Mouse (Mus musculus) lung, postnatal 0 days (tissue): Measurements from ENCODE around the gene Wdr25. TPM values are rescaled to one million over a fixed set of nuclear protein-coding genes. Genes with fewer than 3 reads are reported as not detected.

Source experiments
- ATAC-seq: fragments of 200-750 bp; cut with Nextera tagmentation; 2 replicates; pipeline ENCODE4 v1.8.0; 2017; ENCODE audit warnings: moderate library complexity
- DNase-seq: peaks from one replicate; pipeline ENCODE4 v3.0.0-alpha.2; 2016; ENCODE audit warnings: low spot score
- H3K27ac ChIP-seq: fragments of 300-500 bp; sonication (generic); 2 replicates; pipeline ENCODE4 v1.5.1; 2014; ENCODE audit warnings: antibody characterized with exemption, mild to moderate bottlenecking, low read length, mixed read lengths
- H3K27me3 ChIP-seq: fragments of 300-500 bp; sonication (generic); replicated peaks from 2 replicates; pipeline ENCODE4 v1.6.1; 2014; ENCODE audit warnings: low read length, mixed read lengths; ENCODE audit not compliant: insufficient read depth
- H3K36me3 ChIP-seq: fragments of 300-500 bp; sonication (generic); 2 replicates; pipeline ENCODE4 v1.6.1; 2014; ENCODE audit warnings: low read length, mixed read lengths; ENCODE audit not compliant: insufficient read depth
- H3K4me1 ChIP-seq: fragments of 300-500 bp; sonication (generic); 2 replicates; pipeline ENCODE4 v1.6.1; 2014; ENCODE audit warnings: antibody characterized with exemption, low read depth, low read length, mixed read lengths; ENCODE audit not compliant: insufficient read depth
- H3K4me2 ChIP-seq: fragments of 300-500 bp; sonication (generic); replicated peaks from 2 replicates; pipeline ENCODE4 v1.6.1; 2014; ENCODE audit warnings: low read depth, mild to moderate bottlenecking, low read length, moderate library complexity, mixed read lengths
- H3K4me3 ChIP-seq: fragments of 300-500 bp; sonication (generic); 2 replicates; pipeline ENCODE4 v1.5.1; 2014; ENCODE audit warnings: low read depth, low read length
- H3K9ac ChIP-seq: fragments of 300-500 bp; sonication (generic); replicated peaks from 2 replicates; pipeline ENCODE4 v1.6.1; 2014; ENCODE audit warnings: low read depth, mild to moderate bottlenecking
- H3K9me3 ChIP-seq: fragments of 300-500 bp; sonication (generic); 2 replicates; pipeline ENCODE4 v1.6.1; 2016; ENCODE audit warnings: low read length, mixed read lengths
- CTCF ChIP-seq: IDR thresholded peaks from 2 replicates; pipeline ENCODE4 v1.5.1; 2016; ENCODE audit warnings: antibody characterized with exemption, mild to moderate bottlenecking
- EP300 ChIP-seq: IDR thresholded peaks from 2 replicates; pipeline ENCODE4 v1.6.1; 2016; ENCODE audit warnings: antibody characterized with exemption, mild to moderate bottlenecking, control low read depth
- WGBS: fragments of 180-500 bp; shearing (Covaris S2); extraction: QIAGEN DNeasy Blood & Tissue Kit; methylation state at CpG from one replicate; pipeline ENCODE4 v1.1.7; 2014; 5-methylcytosine and 5-hydroxymethylcytosine counted together
- polyA plus RNA-seq: library from polyadenylated mRNA; unstranded; fragments of >200 nt; fragmentation: Nextera tagmentation; extraction: Ambion mirVana; gene quantifications from 2 replicates; pipeline ENCODE4 v1.2.1, GENCODE M21; 2015

Gene Wdr25
- polyA plus RNA-seq, 1 experiment from 2014 or later: 4.8 TPM

DNA sequence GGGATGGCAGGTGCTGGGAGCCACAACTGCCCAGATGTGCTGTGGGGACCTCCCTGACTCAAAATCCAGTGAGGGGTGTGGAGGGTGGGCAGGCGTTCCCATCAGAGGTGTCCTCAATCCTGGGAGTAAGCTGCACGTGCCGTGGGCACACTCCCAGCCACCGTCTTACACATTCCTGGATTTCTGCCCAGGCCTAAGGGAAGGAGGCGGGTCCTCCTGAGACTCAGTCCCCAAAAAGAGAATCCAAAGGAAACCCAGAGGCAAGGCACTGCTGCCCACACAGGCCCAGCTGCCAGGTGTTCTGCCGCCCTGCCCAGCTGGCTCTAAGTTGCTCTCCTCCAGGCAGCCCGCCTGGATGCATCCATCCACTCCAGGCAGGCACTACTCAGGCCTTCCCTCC lies 145.9 kb downstream of the Wdr25 start:
- Histone ChIP-seq H3K9ac (no peak overlapping the region), H3K36me3 (no peaks in the 10 kb centered on the region), H3K9me3 (no peaks in the 10 kb centered on the region), H3K27ac (no peak overlapping the region), H3K4me1 (no peaks in the 10 kb centered on the region), H3K4me3 (no peak overlapping the region), H3K4me2 (no peak overlapping the region), H3K27me3 (no peaks in the 10 kb centered on the region)
- no peak for TF ChIP-seq EP300
- WGBS: 33% methylated on average over 6 of the region's 7 CpGs
- ATAC-seq (no peak), DNase-seq (no peak)

DNA sequence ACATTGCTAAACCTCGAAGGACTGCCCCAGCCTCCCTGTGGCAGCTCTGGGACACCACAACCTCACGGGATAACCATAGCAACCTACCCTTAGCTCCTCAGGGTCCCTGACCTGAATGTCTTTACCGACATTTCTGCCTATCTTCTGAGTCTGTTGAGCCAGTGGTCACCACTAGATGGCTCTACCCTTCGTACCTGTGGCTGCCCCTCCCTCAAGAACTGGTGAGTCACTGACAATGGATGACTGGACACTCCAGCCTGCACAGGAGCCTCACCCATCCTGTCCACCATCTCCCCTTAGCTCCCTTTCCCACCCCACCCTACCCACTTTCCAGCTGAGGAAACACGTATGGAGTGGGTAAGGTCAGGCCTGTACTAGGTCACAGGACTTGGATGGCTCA lies 151.1 kb downstream of the Wdr25 start:
- Histone ChIP-seq H3K27me3 (no peaks in the 10 kb centered on the region), H3K27ac (no peak overlapping the region), H3K4me2 (no peak overlapping the region), H3K4me1 (no peaks in the 10 kb centered on the region), H3K9ac (no peak overlapping the region), H3K36me3 (no peaks in the 10 kb centered on the region), H3K9me3 (no peaks in the 10 kb centered on the region), H3K4me3 (no peak overlapping the region)
- ATAC-seq: peak; percentile 66
- WGBS: 26% methylated on average over 5 of the region's 5 CpGs
- peak; percentile 37 for DNase-seq
- TF ChIP-seq EP300 (no peak), CTCF (peak; percentile 62)

DNA sequence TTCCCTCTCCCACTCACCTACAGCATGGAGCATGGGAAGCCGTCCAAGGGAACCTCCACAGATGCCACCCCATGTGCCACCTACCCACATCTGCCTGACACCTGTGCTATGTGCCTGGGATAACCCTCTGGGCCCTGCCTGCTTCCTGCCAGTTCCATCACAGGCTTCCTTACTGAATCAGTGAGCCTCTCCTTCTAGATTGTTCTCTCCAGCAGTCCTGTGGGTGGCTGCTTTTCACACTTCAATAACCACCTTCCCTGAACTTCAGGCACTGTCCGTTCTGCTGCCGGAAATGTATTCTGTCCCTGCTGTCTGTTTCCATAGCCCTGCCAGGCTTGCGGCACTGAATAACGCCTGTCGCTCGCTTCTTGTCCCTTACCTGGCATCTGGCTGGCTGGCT lies 152.2 kb downstream of the Wdr25 start:
- no peak overlapping the region for H3K4me2 ChIP-seq
- H3K4me1 ChIP-seq: no peaks in the 10 kb centered on the region
- H3K9ac ChIP-seq: no peak overlapping the region
- no peak overlapping the region for H3K27ac ChIP-seq
- no peak overlapping the region for H3K4me3 ChIP-seq
- ATAC-seq: no peak
- TF ChIP-seq EP300: no peak
- TF ChIP-seq CTCF: no peak
- 73% methylated on average over 7 of the region's 7 CpGs for WGBS
- H3K9me3 ChIP-seq: no peaks in the 10 kb centered on the region
- H3K27me3 ChIP-seq: no peaks in the 10 kb centered on the region
- DNase-seq: no peak
- H3K36me3 ChIP-seq: no peaks in the 10 kb centered on the region

DNA sequence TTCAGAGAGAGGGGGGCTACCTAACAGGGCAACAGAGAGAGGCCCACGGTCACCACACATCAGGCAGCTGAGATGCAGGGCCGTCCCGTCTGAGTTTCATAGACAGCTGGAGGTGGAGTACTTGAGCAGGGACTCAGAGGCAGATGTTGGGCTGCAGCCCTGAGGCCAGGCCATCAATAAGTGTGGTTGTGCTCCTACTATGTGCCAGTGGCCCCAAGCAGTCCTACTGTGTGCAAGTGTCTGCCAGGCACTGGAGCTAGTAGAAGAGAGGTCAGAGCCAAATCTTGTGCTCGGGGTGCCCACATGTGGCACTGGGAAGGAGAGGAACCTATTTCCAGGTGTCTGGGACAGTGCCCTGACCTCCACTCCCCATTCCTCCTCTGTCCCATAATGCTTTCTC lies 156.5 kb downstream of the Wdr25 start:
- 82% methylated on average over 4 of the region's 4 CpGs for WGBS

DNA sequence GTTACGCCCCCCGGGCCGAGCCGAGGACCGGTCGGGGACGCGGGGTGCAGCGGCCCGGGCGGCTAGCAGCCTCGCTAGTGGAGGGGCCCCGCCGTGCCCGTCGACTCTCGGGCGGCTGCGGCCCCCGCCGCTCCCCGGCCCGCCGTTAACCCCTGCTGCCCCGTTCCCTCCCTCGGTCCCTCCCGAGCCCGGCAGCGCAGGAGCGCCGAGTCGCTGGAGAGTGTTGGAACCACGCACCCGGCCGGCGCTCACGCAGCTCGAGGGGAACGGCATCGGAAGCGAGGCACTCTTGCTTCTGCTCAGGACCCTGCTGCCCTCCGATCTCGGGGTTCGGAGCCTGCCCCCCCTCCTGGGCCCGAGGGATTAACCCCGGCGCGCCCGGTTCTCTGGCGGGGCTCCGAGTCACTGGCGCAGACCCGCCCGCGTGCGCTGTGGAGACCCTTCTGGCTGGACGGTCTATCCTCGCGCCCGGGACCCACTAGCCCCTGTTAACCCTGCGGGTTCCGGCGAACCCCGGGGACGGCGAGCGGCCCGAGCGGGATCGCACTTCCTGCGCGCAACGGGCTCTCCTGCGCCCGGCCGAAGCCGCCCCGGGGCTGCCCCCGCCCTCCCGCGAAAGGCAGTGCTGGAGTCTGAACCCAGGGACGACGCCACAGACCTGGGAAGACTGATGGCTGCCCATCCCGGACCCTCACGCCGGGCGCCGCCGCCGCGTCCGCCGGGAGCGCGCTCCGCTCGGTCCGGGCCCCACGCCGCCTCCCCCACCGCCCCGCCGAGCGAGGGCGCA lies 159.8 kb downstream of the Wdr25 start:
- H3K36me3 ChIP-seq: no peaks in the 10 kb centered on the region
- H3K27ac ChIP-seq: no peak overlapping the region
- peak overlapping the region; percentile 46 for H3K4me3 ChIP-seq
- 0 out of 2 replicates have a peak, but pooled peaks cover 3% of the 10 kb centered on the region for H3K4me1 ChIP-seq
- under 1% methylated on average over 60 of the region's 105 CpGs for WGBS
- peak overlapping the region; percentile 91 for H3K4me2 ChIP-seq
- H3K9ac ChIP-seq: peak overlapping the region; percentile 19; the same call in 1 of the 2 replicates
- peaks cover 37% of the 10 kb centered on the region for H3K27me3 ChIP-seq
- H3K9me3 ChIP-seq: no peaks in the 10 kb centered on the region
- ATAC-seq (0 out of 2 replicates have a peak, but pooled peaks have one; percentile 9), DNase-seq (no peak)
- TF ChIP-seq CTCF (no peak), EP300 (no peak)

More for the DNA sequence above, 156.5 kb downstream of the Wdr25 start:
- no peak overlapping the region for H3K4me3 ChIP-seq
- ATAC-seq: no peak
- H3K27ac ChIP-seq: no peak overlapping the region
- no peaks in the 10 kb centered on the region for H3K36me3 ChIP-seq
- H3K4me1 ChIP-seq: 0 out of 2 replicates have a peak, but pooled peaks cover 3% of the 10 kb centered on the region
- no peaks in the 10 kb centered on the region for H3K9me3 ChIP-seq
- peaks cover 33% of the 10 kb centered on the region for H3K27me3 ChIP-seq
- no peak for DNase-seq
- TF ChIP-seq EP300 (no peak), CTCF (no peak)
- no peak overlapping the region for H3K4me2 ChIP-seq
- H3K9ac ChIP-seq: no peak overlapping the region

DNA sequence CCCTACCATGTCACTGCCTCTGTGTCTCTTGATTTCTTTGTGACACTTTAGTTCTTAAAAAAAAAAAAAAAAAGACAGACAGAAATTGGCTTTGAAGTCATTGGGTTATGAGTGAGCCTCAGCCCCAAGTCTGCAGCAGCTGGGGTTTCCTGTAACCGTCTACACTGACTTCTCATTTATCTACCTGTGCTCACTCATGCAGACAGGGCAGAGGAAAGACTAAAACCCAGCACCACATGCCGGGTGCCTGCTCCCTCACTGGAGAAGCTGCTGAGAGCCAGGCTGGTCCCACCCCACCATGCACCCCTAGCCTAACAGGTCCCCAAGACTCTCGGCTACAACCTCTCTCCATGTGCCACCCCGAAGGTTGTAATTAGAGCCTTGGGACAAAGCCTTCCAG lies 164.3 kb downstream of the Wdr25 start:
- no peak for ATAC-seq
- no peak overlapping the region for H3K4me2 ChIP-seq
- H3K9ac ChIP-seq: no peak overlapping the region
- TF ChIP-seq CTCF: no peak
- no peak for TF ChIP-seq EP300
- H3K4me1 ChIP-seq: 0 out of 2 replicates have a peak, but pooled peaks cover 3% of the 10 kb centered on the region
- no peak overlapping the region for H3K4me3 ChIP-seq
- no peak for DNase-seq
- H3K27ac ChIP-seq: no peak overlapping the region
- 51% methylated on average over 4 of the region's 4 CpGs for WGBS
- H3K36me3 ChIP-seq: no peaks in the 10 kb centered on the region
- H3K27me3 ChIP-seq: peaks cover 24% of the 10 kb centered on the region
- no peaks in the 10 kb centered on the region for H3K9me3 ChIP-seq
